Mouse (Mus musculus) hindbrain, embryonic 16.5 days (tissue): ENCODE data around the gene Entpd1. TPM values are rescaled to one million over a fixed set of nuclear protein-coding genes. Genes with fewer than 3 reads are reported as not detected.

ENCODE experiments used
- ATAC-seq: fragments of 200-750 bp; cut with Nextera tagmentation; 2 replicates; pipeline ENCODE4 v1.8.0; 2017; ENCODE audit warnings: moderate TSS enrichment, moderate library complexity
- H3K27ac ChIP-seq: fragments of 300-500 bp; sonication (generic); 2 replicates; pipeline ENCODE4 v1.5.1; 2014; ENCODE audit warnings: low read depth, mild to moderate bottlenecking, control low read depth, low read length, moderate library complexity
- H3K27me3 ChIP-seq: fragments of 300-500 bp; sonication (generic); replicated peaks from 2 replicates; pipeline ENCODE4 v1.6.1; 2014; ENCODE audit warnings: low read length; ENCODE audit not compliant: control insufficient read depth, insufficient read depth
- H3K36me3 ChIP-seq: fragments of 300-500 bp; sonication (generic); 2 replicates; pipeline ENCODE4 v1.6.1; 2014; ENCODE audit warnings: mild to moderate bottlenecking, low read length, moderate library complexity, mixed read lengths; ENCODE audit not compliant: control insufficient read depth, insufficient read depth
- H3K4me1 ChIP-seq: fragments of 300-500 bp; sonication (generic); 2 replicates; pipeline ENCODE4 v1.6.1; 2014; ENCODE audit warnings: low read depth, low read length; ENCODE audit not compliant: control insufficient read depth, insufficient read depth
- H3K4me2 ChIP-seq: fragments of 300-500 bp; sonication (generic); 2 replicates; pipeline ENCODE4 v1.6.1; 2014; ENCODE audit warnings: mild to moderate bottlenecking, low read length, control low read depth, moderate library complexity
- H3K4me3 ChIP-seq: fragments of 300-500 bp; sonication (generic); 2 replicates; pipeline ENCODE4 v1.5.1; 2014; ENCODE audit warnings: mild to moderate bottlenecking, low read length, control low read depth, moderate library complexity
- H3K9ac ChIP-seq: fragments of 300-500 bp; sonication (generic); 2 replicates; pipeline ENCODE4 v1.6.1; 2014; ENCODE audit warnings: low read depth, mild to moderate bottlenecking, control low read depth, low read length, moderate library complexity
- H3K9me3 ChIP-seq: fragments of 300-500 bp; sonication (generic); 2 replicates; pipeline ENCODE4 v1.6.1; 2014; ENCODE audit warnings: mild to moderate bottlenecking, low read length, moderate library complexity; ENCODE audit not compliant: control insufficient read depth
- WGBS: fragments of 180-500 bp; shearing (Covaris S2); extraction: QIAGEN DNeasy Blood & Tissue Kit; methylation state at CpG from one replicate; pipeline ENCODE4 v1.1.7; 2014; 5-methylcytosine and 5-hydroxymethylcytosine counted together
- polyA plus RNA-seq: library from polyadenylated mRNA; unstranded; fragments of >200 nt; fragmentation: Nextera tagmentation; extraction: Ambion mirVana; gene quantifications from 2 replicates; pipeline ENCODE4 v1.2.1, GENCODE M21; 2015

The Entpd1 gene
- polyA plus RNA-seq, 1 experiment from 2014 or later = 8.1 TPM

GRCm38 (mm10) chr19:40720381-40720780 is 108.2 kb downstream of the Entpd1 start:
- H3K9ac ChIP-seq = no peak overlapping the region
- no peaks in the 10 kb centered on the region for H3K9me3 ChIP-seq
- ATAC-seq = no peak
- no peaks in the 10 kb centered on the region for H3K36me3 ChIP-seq
- WGBS = 88% methylated on average over 12 of the region's 12 CpGs
- no peaks in the 10 kb centered on the region for H3K27me3 ChIP-seq
- H3K4me1 ChIP-seq = no peaks in the 10 kb centered on the region; the same call in 1 of the 2 replicates
- H3K4me2 ChIP-seq = no peak overlapping the region
- no peak overlapping the region for H3K4me3 ChIP-seq
- H3K27ac ChIP-seq = no peak overlapping the region

DNA sequence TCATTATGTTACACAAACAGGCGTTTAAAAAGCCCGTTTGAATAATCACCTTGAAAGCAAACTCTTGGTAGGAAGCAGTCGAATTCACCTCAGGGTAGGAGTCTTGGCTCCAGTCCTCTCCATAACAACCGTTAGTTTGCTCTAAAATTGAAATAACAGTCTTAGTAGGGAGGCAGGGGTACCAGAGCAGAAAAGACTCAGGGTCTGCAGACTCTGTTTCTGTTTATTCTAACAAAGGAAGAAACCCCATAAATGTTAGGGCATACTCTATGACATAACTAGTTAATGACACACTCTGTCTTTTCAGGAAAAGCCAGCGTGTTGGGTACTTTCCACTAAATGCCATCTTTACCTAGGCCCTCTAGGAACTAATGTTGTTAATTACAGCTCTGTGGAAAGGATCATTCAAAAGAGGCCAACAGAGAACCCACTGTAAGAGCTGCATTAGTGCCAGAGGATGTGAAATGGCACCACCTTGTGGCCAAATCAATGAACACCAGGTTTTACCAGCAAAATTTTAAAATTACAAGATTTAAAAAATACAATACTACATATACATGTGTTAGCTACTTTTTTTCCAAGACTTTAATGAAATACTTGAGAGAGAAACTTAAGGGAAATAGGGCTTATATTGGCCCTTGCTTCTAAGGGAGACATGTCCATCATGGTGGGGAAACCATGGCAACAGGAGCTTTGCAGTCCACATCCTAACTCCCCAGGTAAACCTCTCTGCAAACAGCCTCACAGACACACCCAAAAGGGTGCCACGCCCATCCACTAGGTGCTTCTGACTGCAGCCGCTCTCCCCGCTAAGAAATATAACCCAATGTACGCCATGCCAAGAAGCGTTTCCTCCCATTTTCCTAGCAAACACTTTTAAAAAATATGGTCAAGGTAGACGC is 110.2 kb downstream of the Entpd1 start:
- 58% methylated on average over 11 of the region's 11 CpGs for WGBS
- no peak overlapping the region for H3K4me2 ChIP-seq
- H3K27me3 ChIP-seq = no peaks in the 10 kb centered on the region
- H3K4me1 ChIP-seq = no peaks in the 10 kb centered on the region; the same call in 1 of the 2 replicates
- ATAC-seq = peak; percentile 91
- H3K9ac ChIP-seq = peak overlapping the region; percentile 22
- H3K9me3 ChIP-seq = no peaks in the 10 kb centered on the region
- no peak overlapping the region; the same call in 1 of the 2 replicates for H3K27ac ChIP-seq
- H3K4me3 ChIP-seq = no peak overlapping the region
- H3K36me3 ChIP-seq = no peaks in the 10 kb centered on the region

DNA sequence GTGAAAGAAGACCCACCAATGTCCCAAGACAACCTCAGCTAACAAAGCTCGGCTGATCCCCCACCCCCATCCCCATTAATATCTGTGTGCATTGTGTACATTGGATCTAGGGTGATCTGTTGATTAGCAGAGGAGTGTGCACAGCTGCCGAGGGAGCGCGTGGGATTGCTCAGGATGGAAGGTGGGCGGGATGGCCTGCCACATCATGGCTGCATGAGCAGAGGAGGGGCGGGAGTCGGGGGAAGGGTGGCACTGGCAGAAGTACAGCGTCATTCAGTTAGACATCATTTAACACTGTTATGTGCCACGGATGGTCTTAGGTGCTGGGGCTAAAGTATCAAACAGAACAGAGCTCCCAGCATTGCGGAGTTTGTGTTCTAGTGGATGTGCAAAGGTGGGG is 111.3 kb downstream of the Entpd1 start:
- no peaks in the 10 kb centered on the region for H3K36me3 ChIP-seq
- no peak overlapping the region for H3K4me3 ChIP-seq
- no peak overlapping the region for H3K4me2 ChIP-seq
- no peak for ATAC-seq
- no peak overlapping the region for H3K9ac ChIP-seq
- H3K4me1 ChIP-seq = no peaks in the 10 kb centered on the region; the same call in 1 of the 2 replicates
- no peak overlapping the region for H3K27ac ChIP-seq
- 65% methylated on average over 10 of the region's 10 CpGs for WGBS
- no peaks in the 10 kb centered on the region for H3K9me3 ChIP-seq
- H3K27me3 ChIP-seq = no peaks in the 10 kb centered on the region

DNA sequence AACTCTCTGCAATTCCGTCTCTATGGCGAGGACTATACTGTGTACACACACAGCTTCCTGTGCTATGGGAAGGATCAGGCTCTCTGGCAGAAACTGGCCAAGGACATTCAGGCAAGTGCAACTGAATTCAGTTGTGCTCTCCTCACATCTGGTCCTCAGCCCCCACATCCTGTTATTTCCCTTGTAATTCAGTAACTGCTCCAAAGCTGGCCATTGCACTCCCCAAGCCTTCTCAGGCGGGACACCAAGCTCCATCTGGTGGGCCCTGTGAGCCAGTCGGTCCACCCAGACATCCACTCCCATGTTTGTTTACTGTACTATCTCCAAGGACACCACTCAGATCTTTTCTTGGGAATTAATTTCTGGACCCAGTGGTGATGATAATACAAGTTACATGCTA is 114.0 kb downstream of the Entpd1 start:
- no peak overlapping the region for H3K27ac ChIP-seq
- no peak overlapping the region for H3K4me3 ChIP-seq
- ATAC-seq = no peak
- H3K9me3 ChIP-seq = no peaks in the 10 kb centered on the region
- H3K9ac ChIP-seq = no peak overlapping the region
- H3K27me3 ChIP-seq = no peaks in the 10 kb centered on the region
- 79% methylated on average over 4 of the region's 4 CpGs for WGBS
- H3K4me1 ChIP-seq = no peaks in the 10 kb centered on the region; the same call in 1 of the 2 replicates
- no peak overlapping the region for H3K4me2 ChIP-seq
- no peaks in the 10 kb centered on the region for H3K36me3 ChIP-seq

DNA sequence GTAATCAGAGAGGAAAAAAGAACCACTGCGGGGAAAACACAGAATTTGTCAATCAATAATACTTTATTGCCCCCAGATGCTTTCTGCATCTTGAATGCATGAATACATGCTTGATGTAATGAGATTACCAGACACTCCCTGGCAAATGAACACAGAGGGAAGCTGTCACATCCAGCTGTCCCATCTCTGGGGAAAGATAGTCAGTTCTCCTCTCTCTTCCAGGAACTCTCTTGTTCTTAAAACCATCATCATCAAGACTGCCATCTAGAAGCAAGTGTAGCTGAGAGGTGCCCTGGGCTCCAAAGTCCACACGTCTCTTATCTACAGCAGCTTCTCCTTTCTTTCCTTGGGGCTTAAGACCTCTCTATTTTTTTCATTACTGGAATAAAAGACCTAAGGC is 114.4 kb downstream of the Entpd1 start:
- Histone ChIP-seq H3K27me3 (no peaks in the 10 kb centered on the region), H3K4me3 (no peak overlapping the region), H3K4me2 (no peak overlapping the region), H3K9ac (no peak overlapping the region), H3K36me3 (no peaks in the 10 kb centered on the region), H3K4me1 (no peaks in the 10 kb centered on the region; the same call in 1 of the 2 replicates), H3K9me3 (no peaks in the 10 kb centered on the region), H3K27ac (no peak overlapping the region)
- ATAC-seq = no peak
- 71% methylated on average over 2 of the region's 2 CpGs for WGBS

- H3K4me3 ChIP-seq = no peak overlapping the region
- no peaks in the 10 kb centered on the region for H3K36me3 ChIP-seq
- 94% methylated on average over 4 of the region's 4 CpGs for WGBS
- no peak overlapping the region for H3K4me2 ChIP-seq
- no peak overlapping the region for H3K27ac ChIP-seq
- no peaks in the 10 kb centered on the region for H3K27me3 ChIP-seq
- no peaks in the 10 kb centered on the region for H3K9me3 ChIP-seq
- no peak overlapping the region for H3K9ac ChIP-seq
- H3K4me1 ChIP-seq = no peaks in the 10 kb centered on the region
- no peak for ATAC-seq
These were observed 116.0 kb downstream of the Entpd1 start for GRCm38 (mm10) chr19:40728213-40728612.

DNA sequence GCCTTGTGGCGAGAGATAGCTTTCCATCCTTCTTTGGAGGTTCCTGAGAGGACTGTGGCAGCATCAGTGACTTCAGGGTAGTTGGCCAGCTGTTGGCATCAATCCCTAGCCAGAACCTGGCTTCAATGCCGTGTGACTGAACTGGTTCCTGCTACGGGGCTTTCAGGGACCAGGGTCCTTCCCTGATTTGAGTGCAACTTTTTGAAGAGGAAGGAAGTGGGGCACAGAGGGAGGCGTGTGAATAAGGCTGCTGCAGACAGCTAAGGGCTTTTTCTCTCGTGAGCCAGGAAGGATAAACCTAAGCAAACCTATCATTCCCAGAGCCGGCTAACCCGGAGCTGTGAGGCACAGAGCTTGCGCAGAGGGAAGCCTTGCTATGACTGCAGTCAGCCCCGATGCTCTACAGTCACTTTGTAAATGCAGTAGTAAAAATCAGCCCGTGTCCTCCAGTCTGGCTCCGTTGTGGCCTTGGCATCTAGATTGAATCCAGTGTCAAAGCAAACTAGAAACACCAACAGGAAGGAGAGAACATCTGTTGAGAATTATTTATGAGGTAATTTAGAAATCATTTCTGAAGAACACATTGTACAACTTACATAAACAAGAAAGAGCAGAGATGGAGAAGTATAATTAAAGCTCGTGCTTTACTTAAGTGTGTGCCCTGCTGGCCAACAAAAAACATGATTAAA is 116.7 kb downstream of the Entpd1 start:
- Histone ChIP-seq H3K9ac (no peak overlapping the region), H3K27me3 (no peaks in the 10 kb centered on the region), H3K27ac (no peak overlapping the region), H3K9me3 (no peaks in the 10 kb centered on the region), H3K4me1 (no peaks in the 10 kb centered on the region; the same call in 1 of the 2 replicates), H3K4me3 (no peak overlapping the region), H3K36me3 (no peaks in the 10 kb centered on the region), H3K4me2 (no peak overlapping the region)
- WGBS = 77% methylated on average over 12 of the region's 12 CpGs
- ATAC-seq = no peak

GRCm38 (mm10) chr19:40733409-40733808 is 121.2 kb downstream of the Entpd1 start:
- Histone ChIP-seq H3K36me3 (no peaks in the 10 kb centered on the region), H3K4me1 (peaks cover 13% of the 10 kb centered on the region), H3K4me2 (no peak overlapping the region), H3K27ac (no peak overlapping the region), H3K4me3 (no peak overlapping the region), H3K9me3 (no peaks in the 10 kb centered on the region), H3K27me3 (no peaks in the 10 kb centered on the region), H3K9ac (no peak overlapping the region)
- 79% methylated on average over 10 of the region's 10 CpGs for WGBS
- ATAC-seq = no peak

GRCm38 (mm10) chr19:40733849-40734248 is 121.7 kb downstream of the Entpd1 start:
- no peaks in the 10 kb centered on the region for H3K9me3 ChIP-seq
- no peaks in the 10 kb centered on the region for H3K27me3 ChIP-seq
- H3K27ac ChIP-seq = no peak overlapping the region
- H3K9ac ChIP-seq = no peak overlapping the region
- H3K36me3 ChIP-seq = no peaks in the 10 kb centered on the region
- H3K4me1 ChIP-seq = peaks cover 13% of the 10 kb centered on the region
- H3K4me3 ChIP-seq = no peak overlapping the region
- no peak overlapping the region for H3K4me2 ChIP-seq
- 40% methylated on average over 4 of the region's 4 CpGs for WGBS
- ATAC-seq = no peak
